Mouse (Mus musculus) hindbrain, embryonic 16.5 days (tissue): Measurements from ENCODE around the gene Myo9b. TPM values are rescaled to one million over a fixed set of nuclear protein-coding genes. Genes with fewer than 3 reads are reported as not detected.
A peak's percentile ranks its signal among the peaks of the same experiment; 100 is the strongest.

ENCODE experiments used
- ATAC-seq: fragments of 200-750 bp; cut with Nextera tagmentation; 2 replicates; pipeline ENCODE4 v1.8.0; 2017; ENCODE audit warnings: moderate TSS enrichment, moderate library complexity
- H3K27ac ChIP-seq: fragments of 300-500 bp; sonication (generic); 2 replicates; pipeline ENCODE4 v1.5.1; 2014; ENCODE audit warnings: low read depth, mild to moderate bottlenecking, control low read depth, low read length, moderate library complexity
- H3K27me3 ChIP-seq: fragments of 300-500 bp; sonication (generic); replicated peaks from 2 replicates; pipeline ENCODE4 v1.6.1; 2014; ENCODE audit warnings: low read length; ENCODE audit not compliant: control insufficient read depth, insufficient read depth
- H3K36me3 ChIP-seq: fragments of 300-500 bp; sonication (generic); 2 replicates; pipeline ENCODE4 v1.6.1; 2014; ENCODE audit warnings: mild to moderate bottlenecking, low read length, moderate library complexity, mixed read lengths; ENCODE audit not compliant: control insufficient read depth, insufficient read depth
- H3K4me1 ChIP-seq: fragments of 300-500 bp; sonication (generic); 2 replicates; pipeline ENCODE4 v1.6.1; 2014; ENCODE audit warnings: low read depth, low read length; ENCODE audit not compliant: control insufficient read depth, insufficient read depth
- H3K4me2 ChIP-seq: fragments of 300-500 bp; sonication (generic); 2 replicates; pipeline ENCODE4 v1.6.1; 2014; ENCODE audit warnings: mild to moderate bottlenecking, low read length, control low read depth, moderate library complexity
- H3K4me3 ChIP-seq: fragments of 300-500 bp; sonication (generic); 2 replicates; pipeline ENCODE4 v1.5.1; 2014; ENCODE audit warnings: mild to moderate bottlenecking, low read length, control low read depth, moderate library complexity
- H3K9ac ChIP-seq: fragments of 300-500 bp; sonication (generic); 2 replicates; pipeline ENCODE4 v1.6.1; 2014; ENCODE audit warnings: low read depth, mild to moderate bottlenecking, control low read depth, low read length, moderate library complexity
- H3K9me3 ChIP-seq: fragments of 300-500 bp; sonication (generic); 2 replicates; pipeline ENCODE4 v1.6.1; 2014; ENCODE audit warnings: mild to moderate bottlenecking, low read length, moderate library complexity; ENCODE audit not compliant: control insufficient read depth
- WGBS: fragments of 180-500 bp; shearing (Covaris S2); extraction: QIAGEN DNeasy Blood & Tissue Kit; methylation state at CpG from one replicate; pipeline ENCODE4 v1.1.7; 2014; 5-methylcytosine and 5-hydroxymethylcytosine counted together
- polyA plus RNA-seq: library from polyadenylated mRNA; unstranded; fragments of >200 nt; fragmentation: Nextera tagmentation; extraction: Ambion mirVana; gene quantifications from 2 replicates; pipeline ENCODE4 v1.2.1, GENCODE M21; 2015

The Myo9b gene
- polyA plus RNA-seq, 1 experiment from 2014 or later = 13.1 TPM

DNA sequence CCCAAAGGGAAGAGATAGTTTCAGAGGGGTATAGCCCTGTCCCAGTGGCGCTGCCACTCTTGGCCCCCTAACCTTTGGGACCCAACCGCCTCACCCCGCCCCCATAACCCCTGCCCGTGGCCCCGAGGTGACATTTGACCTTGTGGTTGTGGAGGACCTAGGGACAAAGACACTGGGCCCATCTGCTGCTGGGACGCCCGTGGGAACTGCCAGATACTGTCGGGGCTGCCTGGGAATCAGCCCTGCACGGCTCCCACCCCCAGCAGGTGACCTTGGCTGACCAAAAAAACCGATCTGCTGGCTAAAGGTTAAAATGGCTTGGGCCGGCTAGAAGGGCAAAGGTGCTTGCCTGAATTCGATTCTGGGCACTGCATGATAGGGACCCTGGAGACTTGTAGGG lies 110.9 kb downstream of the Myo9b start:
- Histone ChIP-seq H3K9me3 (no peaks in the 10 kb centered on the region), H3K4me3 (no peak overlapping the region), H3K4me1 (peaks cover 33% of the 10 kb centered on the region), H3K27me3 (no peaks in the 10 kb centered on the region), H3K4me2 (no peak overlapping the region), H3K27ac (no peak overlapping the region), H3K9ac (no peak overlapping the region), H3K36me3 (no peaks in the 10 kb centered on the region)
- 11% methylated on average over 12 of the region's 12 CpGs for WGBS
- no peak for ATAC-seq

DNA sequence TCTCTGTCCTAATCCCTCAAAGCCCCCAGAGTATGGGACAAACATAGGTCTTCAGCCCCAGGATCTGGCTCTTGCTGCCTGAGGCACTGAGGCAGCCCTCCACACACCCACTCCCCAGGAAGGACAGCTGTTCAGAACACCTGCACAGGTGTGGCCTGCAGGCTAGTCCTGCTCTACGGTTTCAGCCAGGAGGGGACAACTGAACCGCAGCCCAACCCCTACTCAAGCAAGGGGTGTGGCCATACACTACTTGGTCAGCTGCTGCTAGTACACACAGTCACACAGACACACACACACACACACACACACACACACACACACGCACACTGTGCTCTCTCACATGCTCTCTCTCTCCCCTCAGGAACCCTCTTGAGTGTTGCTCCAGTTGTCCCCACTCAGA lies 111.3 kb downstream of the Myo9b start:
- 43% methylated on average over 3 of the region's 3 CpGs for WGBS
- no peak for ATAC-seq
- no peak overlapping the region for H3K27ac ChIP-seq
- no peak overlapping the region for H3K4me3 ChIP-seq
- no peak overlapping the region for H3K4me2 ChIP-seq
- H3K9me3 ChIP-seq = no peaks in the 10 kb centered on the region
- no peaks in the 10 kb centered on the region for H3K27me3 ChIP-seq
- no peaks in the 10 kb centered on the region for H3K36me3 ChIP-seq
- no peak overlapping the region for H3K9ac ChIP-seq
- H3K4me1 ChIP-seq = peaks cover 29% of the 10 kb centered on the region

DNA sequence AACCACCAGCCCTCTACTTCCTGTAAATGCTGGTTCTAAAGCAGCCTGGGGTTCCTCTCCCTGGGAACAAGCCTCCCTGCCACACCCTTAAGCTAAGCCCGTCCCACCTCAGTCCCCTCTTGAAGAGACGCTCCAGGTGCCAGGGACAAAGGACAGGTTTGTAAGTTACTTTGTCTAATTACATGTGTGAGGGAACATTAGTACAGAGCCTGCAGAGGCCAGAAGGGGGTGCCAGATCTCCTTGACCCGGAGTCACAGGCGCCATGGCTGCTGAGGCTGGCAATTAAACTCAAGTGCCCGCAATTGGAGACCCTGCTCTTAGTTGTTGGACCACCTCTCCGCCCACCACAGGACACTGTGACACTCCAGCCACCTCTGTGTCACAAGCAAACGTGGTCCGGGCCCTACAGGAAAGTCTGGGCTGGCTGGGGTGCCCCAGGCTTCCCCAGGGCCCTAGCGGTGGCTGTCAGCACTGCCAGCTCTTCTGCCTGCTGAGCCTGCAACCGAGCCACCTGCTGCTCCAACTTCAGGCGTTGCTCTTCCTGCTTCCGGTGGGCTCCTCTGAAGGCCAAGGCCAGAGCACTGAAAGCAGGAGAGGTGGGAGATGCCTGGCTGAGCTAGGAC lies 112.8 kb downstream of the Myo9b start:
- no peak overlapping the region for H3K9ac ChIP-seq
- no peak overlapping the region for H3K4me3 ChIP-seq
- no peak for ATAC-seq
- H3K4me2 ChIP-seq = no peak overlapping the region
- H3K36me3 ChIP-seq = no peaks in the 10 kb centered on the region
- peaks cover 14% of the 10 kb centered on the region for H3K4me1 ChIP-seq
- no peaks in the 10 kb centered on the region for H3K9me3 ChIP-seq
- H3K27ac ChIP-seq = no peak overlapping the region
- H3K27me3 ChIP-seq = no peaks in the 10 kb centered on the region
- WGBS = 76% methylated on average over 12 of the region's 12 CpGs

DNA sequence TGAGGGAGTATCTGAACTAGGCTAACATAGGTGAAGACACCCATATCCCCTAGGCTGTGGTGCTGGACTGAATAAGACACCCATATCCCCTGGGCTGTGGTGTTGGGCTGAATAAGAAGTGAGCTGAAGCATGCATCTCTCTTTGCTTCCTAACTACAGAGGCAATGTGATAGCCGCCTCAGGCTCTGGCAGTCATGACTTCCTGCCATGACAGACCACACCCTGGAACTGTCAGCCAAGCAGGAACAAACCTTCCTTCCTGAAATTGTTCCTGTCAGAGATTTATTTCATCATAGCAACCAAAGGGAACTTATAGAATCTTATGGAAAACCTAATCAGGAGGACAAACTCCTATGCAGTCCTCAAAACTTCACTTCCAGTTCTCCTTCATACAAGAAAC lies 115.8 kb downstream of the Myo9b start:
- no peak overlapping the region for H3K27ac ChIP-seq
- no peak overlapping the region for H3K4me2 ChIP-seq
- H3K36me3 ChIP-seq = no peaks in the 10 kb centered on the region
- 88% methylated on average over 1 of the region's 1 CpGs for WGBS
- H3K27me3 ChIP-seq = no peaks in the 10 kb centered on the region
- ATAC-seq = no peak
- no peaks in the 10 kb centered on the region for H3K4me1 ChIP-seq
- no peak overlapping the region for H3K9ac ChIP-seq
- no peak overlapping the region for H3K4me3 ChIP-seq
- H3K9me3 ChIP-seq = no peaks in the 10 kb centered on the region

DNA sequence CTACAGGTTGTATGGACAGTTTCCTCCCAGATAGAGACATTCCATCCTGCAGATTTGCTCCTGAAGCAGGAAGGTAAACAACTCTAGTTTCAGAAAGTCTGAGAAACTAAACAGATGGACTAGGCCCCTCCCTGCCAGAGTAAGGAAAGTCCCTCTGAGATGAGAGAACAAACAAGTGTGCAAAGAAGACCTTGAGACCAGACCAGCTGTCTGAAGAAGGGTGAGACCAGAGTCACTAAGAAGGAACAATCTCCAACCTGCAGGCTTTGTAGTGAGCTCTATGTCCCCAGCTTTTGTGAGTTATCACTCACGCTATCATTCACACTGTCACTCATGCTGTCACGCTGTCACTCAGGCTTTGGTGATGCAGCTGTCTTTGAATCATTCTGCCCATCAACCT lies 119.2 kb downstream of the Myo9b start:
- no peak overlapping the region for H3K9ac ChIP-seq
- no peaks in the 10 kb centered on the region for H3K9me3 ChIP-seq
- no peak overlapping the region for H3K4me3 ChIP-seq
- WGBS = 81% methylated on average over 2 of the region's 2 CpGs
- 0 out of 2 replicates have a peak, but pooled peaks cover 4% of the 10 kb centered on the region for H3K4me1 ChIP-seq
- no peak for ATAC-seq
- H3K27me3 ChIP-seq = no peaks in the 10 kb centered on the region
- no peak overlapping the region for H3K27ac ChIP-seq
- no peaks in the 10 kb centered on the region for H3K36me3 ChIP-seq
- H3K4me2 ChIP-seq = no peak overlapping the region

DNA sequence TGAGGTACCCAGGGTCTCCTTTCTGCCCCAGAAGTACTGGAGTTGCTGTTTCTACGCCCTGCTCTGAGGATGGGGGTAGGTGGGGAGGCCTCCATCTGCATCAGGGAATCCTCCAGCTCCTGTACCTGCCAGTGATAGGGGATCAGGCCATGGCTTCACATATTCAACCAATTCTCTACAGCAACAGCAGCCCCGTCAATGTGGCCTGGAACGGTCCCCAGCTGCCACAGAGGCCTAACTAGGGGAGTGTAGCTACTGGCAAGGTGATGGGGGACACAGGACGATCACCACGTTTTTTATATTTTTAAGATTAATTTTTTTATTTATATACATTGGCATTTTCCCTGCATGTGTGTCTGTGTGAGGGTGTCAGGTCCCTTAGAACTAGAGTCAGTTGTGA lies 119.9 kb downstream of the Myo9b start:
- Histone ChIP-seq H3K4me1 (peaks cover 7% of the 10 kb centered on the region), H3K36me3 (no peaks in the 10 kb centered on the region), H3K27ac (no peak overlapping the region), H3K9me3 (no peaks in the 10 kb centered on the region), H3K4me3 (no peak overlapping the region), H3K27me3 (no peaks in the 10 kb centered on the region), H3K4me2 (no peak overlapping the region), H3K9ac (no peak overlapping the region)
- 89% methylated on average over 5 of the region's 5 CpGs for WGBS
- no peak for ATAC-seq

DNA sequence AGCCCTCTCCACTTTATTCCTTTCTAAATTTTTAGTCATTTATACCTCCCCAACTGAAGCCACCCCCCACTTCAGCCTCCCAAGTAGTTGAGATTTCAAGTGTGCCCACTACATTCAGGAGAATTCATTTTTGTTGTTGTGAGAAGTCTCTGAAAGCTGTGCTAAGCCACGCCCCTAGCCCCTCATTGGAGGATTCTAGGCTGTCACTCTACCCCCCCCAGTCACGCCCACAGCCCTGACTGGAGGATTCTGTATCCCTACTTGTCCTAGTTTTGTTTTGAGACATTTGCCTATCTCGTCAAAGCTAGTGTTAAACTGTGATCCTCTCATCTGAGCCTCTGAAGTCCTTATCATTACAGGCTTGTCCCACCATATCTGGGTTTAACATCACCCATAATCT lies 120.4 kb downstream of the Myo9b start:
- 12% methylated on average over 3 of the region's 3 CpGs for WGBS

DNA sequence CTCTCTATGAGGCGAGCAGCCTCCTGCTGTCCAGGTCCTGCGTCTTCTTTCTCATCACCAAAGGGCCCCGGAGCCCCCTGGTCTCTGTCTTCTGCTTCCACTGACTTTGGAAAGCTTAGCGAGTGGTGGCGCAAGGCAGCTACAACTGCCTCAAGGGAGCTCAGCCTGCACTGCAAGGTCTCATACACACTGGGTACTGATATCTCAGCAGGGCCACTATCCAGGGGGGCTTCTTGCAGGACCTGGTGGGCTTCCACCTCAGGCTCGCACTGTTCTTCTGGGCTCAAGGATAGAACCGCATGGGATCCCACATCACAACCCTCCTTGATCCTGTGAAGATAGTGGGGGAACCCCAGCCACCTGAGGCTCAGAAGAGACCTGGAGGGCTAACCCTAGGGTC lies 122.0 kb downstream of the Myo9b start:
- no peak overlapping the region for H3K4me3 ChIP-seq
- no peaks in the 10 kb centered on the region for H3K9me3 ChIP-seq
- H3K9ac ChIP-seq = no peak overlapping the region
- 85% methylated on average over 7 of the region's 7 CpGs for WGBS
- H3K36me3 ChIP-seq = peaks cover 7% of the 10 kb centered on the region; the same call in 1 of the 2 replicates
- no peak overlapping the region for H3K27ac ChIP-seq
- no peak for ATAC-seq
- H3K4me2 ChIP-seq = peak overlapping the region; percentile 14; the same call in 1 of the 2 replicates
- peaks cover 12% of the 10 kb centered on the region for H3K4me1 ChIP-seq
- no peaks in the 10 kb centered on the region for H3K27me3 ChIP-seq

More for the DNA sequence above, 120.4 kb downstream of the Myo9b start:
- no peak overlapping the region for H3K9ac ChIP-seq
- H3K27me3 ChIP-seq = no peaks in the 10 kb centered on the region
- no peak overlapping the region for H3K27ac ChIP-seq
- no peak for ATAC-seq
- peaks cover 12% of the 10 kb centered on the region for H3K4me1 ChIP-seq
- H3K4me2 ChIP-seq = no peak overlapping the region
- H3K4me3 ChIP-seq = no peak overlapping the region
- H3K36me3 ChIP-seq = no peaks in the 10 kb centered on the region
- H3K9me3 ChIP-seq = no peaks in the 10 kb centered on the region

DNA sequence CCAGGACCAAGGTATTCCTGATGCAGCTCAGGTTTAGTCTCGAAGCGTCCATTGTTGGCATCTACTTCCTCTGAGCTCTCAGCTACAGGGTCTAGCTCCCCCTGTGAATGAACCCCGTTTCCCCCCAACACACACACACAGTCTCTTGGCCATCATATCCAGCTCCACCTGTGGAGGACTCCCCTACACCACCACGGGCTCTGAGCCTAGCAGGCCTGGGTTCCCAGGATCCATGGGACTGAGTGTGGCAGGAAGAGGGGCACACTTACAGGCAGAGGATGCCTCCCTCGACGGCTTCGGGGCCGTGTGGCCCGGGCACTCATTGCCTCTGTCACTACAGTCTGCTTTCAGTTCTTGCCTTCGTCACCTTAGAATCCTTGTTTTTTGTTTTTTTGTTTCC lies 122.6 kb downstream of the Myo9b start:
- WGBS = 77% methylated on average over 10 of the region's 10 CpGs
- peaks cover 7% of the 10 kb centered on the region; the same call in 1 of the 2 replicates for H3K36me3 ChIP-seq
- no peak overlapping the region; the same call in 1 of the 2 replicates for H3K4me3 ChIP-seq
- H3K27ac ChIP-seq = no peak overlapping the region
- no peak overlapping the region for H3K9ac ChIP-seq
- no peak for ATAC-seq
- no peaks in the 10 kb centered on the region for H3K9me3 ChIP-seq
- peak overlapping the region; percentile 11; the same call in 1 of the 2 replicates for H3K4me2 ChIP-seq
- H3K27me3 ChIP-seq = no peaks in the 10 kb centered on the region
- H3K4me1 ChIP-seq = peaks cover 12% of the 10 kb centered on the region
